Mouse (Mus musculus) adrenal gland, postnatal 14 days (tissue): ENCODE data around the gene Hid1. TPM values are rescaled to one million over a fixed set of nuclear protein-coding genes. Genes with fewer than 3 reads are reported as not detected.

Experiments
- DNase-seq: peaks from one replicate; pipeline ENCODE4 v3.0.0; 2021; ENCODE audit warnings: mixed read lengths
- total RNA-seq: library from RNA; stranded (reverse); gene quantifications from 2 replicates; pipeline ENCODE4 v1.2.3, GENCODE M21; 2021

Gene Hid1
- total RNA-seq, 1 experiment from 2014 or later: 20.3 TPM

- DNase-seq: peak; percentile 65
Observed at GRCm38 (mm10) chr11:115374695-115375425, 7.3 kb upstream of the Hid1 start.

- peak; percentile 90 for DNase-seq
Observed at GRCm38 (mm10) chr11:115373805-115374694, 6.5 kb upstream of the Hid1 start.

GRCm38 (mm10) chr11:115372737-115373136 lies 5.2 kb upstream of the Hid1 start:
- no peak for DNase-seq

GRCm38 (mm10) chr11:115372015-115372414 lies 4.5 kb upstream of the Hid1 start:
- DNase-seq: no peak

- no peak for DNase-seq
Observed at GRCm38 (mm10) chr11:115371354-115371753, 3.8 kb upstream of the Hid1 start.

- no peak for DNase-seq
Observed at GRCm38 (mm10) chr11:115370368-115370767, 2.8 kb upstream of the Hid1 start.

GRCm38 (mm10) chr11:115366706-115367394 lies 706 bp downstream of the Hid1 start:
- peak; percentile 40 for DNase-seq

- no peak for DNase-seq
Observed at GRCm38 (mm10) chr11:115366039-115366705, 1.4 kb downstream of the Hid1 start.

GRCm38 (mm10) chr11:115364136-115364535 lies 3.4 kb downstream of the Hid1 start:
- no peak for DNase-seq

- DNase-seq: no peak
Observed at GRCm38 (mm10) chr11:115359726-115360125, 7.8 kb downstream of the Hid1 start.

GRCm38 (mm10) chr11:115359293-115359692 lies 8.3 kb downstream of the Hid1 start:
- DNase-seq: no peak

- DNase-seq: peak; percentile 83
Observed at GRCm38 (mm10) chr11:115358468-115358867, 9.1 kb downstream of the Hid1 start.

- DNase-seq: peak; percentile 83
Observed at GRCm38 (mm10) chr11:115354183-115354582, 13.4 kb downstream of the Hid1 start.

- DNase-seq: no peak
Observed at GRCm38 (mm10) chr11:115353375-115353774, 14.2 kb downstream of the Hid1 start.

GRCm38 (mm10) chr11:115349976-115350375 lies 17.6 kb downstream of the Hid1 start:
- no peak for DNase-seq

GRCm38 (mm10) chr11:115348681-115349248 lies 18.8 kb downstream of the Hid1 start:
- no peak for DNase-seq

- no peak for DNase-seq
Observed at GRCm38 (mm10) chr11:115345515-115345914, 22.0 kb downstream of the Hid1 start.

- no peak for DNase-seq
Observed at GRCm38 (mm10) chr11:115344967-115345366, 22.6 kb downstream of the Hid1 start.

- DNase-seq: no peak
Observed at GRCm38 (mm10) chr11:115341866-115342265, 25.7 kb downstream of the Hid1 start.

GRCm38 (mm10) chr11:115341246-115341645 lies 26.3 kb downstream of the Hid1 start:
- DNase-seq: no peak

GRCm38 (mm10) chr11:115337826-115338225 lies 29.7 kb downstream of the Hid1 start:
- DNase-seq: no peak

GRCm38 (mm10) chr11:115337350-115337749 lies 30.2 kb downstream of the Hid1 start:
- DNase-seq: no peak
